Mouse (Mus musculus) myocyte (in vitro differentiated cells): Measurements from ENCODE around the gene Rbm28. TPM values are rescaled to one million over a fixed set of nuclear protein-coding genes. Genes with fewer than 3 reads are reported as not detected.

Experiments
- H3K27me3 ChIP-seq: one replicate; pipeline ENCODE4 v1.6.1; 2011; ENCODE audit not compliant: control insufficient read depth, insufficient read depth, insufficient read length
- H3K36me3 ChIP-seq: one replicate; pipeline ENCODE4 v1.6.1; 2011; ENCODE audit not compliant: control insufficient read depth, insufficient read depth
- H3K4me2 ChIP-seq: one replicate; pipeline ENCODE4 v1.6.1; 2011; ENCODE audit warnings: low read depth, control low read depth
- H3K4me3 ChIP-seq: one replicate; pipeline ENCODE4 v1.5.1; 2011; ENCODE audit warnings: mild to moderate bottlenecking, control low read depth, moderate library complexity
- H3K79me2 ChIP-seq: one replicate; pipeline ENCODE4 v1.6.1; 2011; ENCODE audit not compliant: control insufficient read depth, insufficient read depth
- H3ac ChIP-seq: one replicate; pipeline ENCODE4 v1.6.1; 2011; ENCODE audit not compliant: control insufficient read depth, insufficient read length
- CEBPB ChIP-seq: IDR thresholded peaks from 2 replicates; pipeline ENCODE4 v1.6.1; 2011; ENCODE audit warnings: mild to moderate bottlenecking, moderate library complexity; ENCODE audit not compliant: poor library complexity, insufficient read depth, severe bottlenecking
- E2F4 ChIP-seq: IDR thresholded peaks from one replicate; pipeline ENCODE4 v1.6.1; 2011; ENCODE audit warnings: mild to moderate bottlenecking, control low read depth, moderate library complexity; ENCODE audit not compliant: insufficient read depth
- MAX ChIP-seq: IDR thresholded peaks from one replicate; pipeline ENCODE4 v1.6.1; 2011; ENCODE audit warnings: low read depth, mild to moderate bottlenecking, control low read depth
- MYOD1 ChIP-seq, 3 experiments: IDR thresholded peaks; one replicate each; pipeline ENCODE4 v1.6.1; 2011; ENCODE audit warnings: control low read depth in 2 of 3, low read depth in 2 of 3, mild to moderate bottlenecking in 2 of 3, moderate library complexity in 1 of 3; ENCODE audit not compliant: insufficient read length in 2 of 3, control insufficient read depth in 1 of 3
- MYOG ChIP-seq, 3 experiments: IDR thresholded peaks; one replicate each; pipeline ENCODE4 v1.6.1; 2011; ENCODE audit warnings: control low read depth in 2 of 3, low read depth in 2 of 3, mild to moderate bottlenecking in 2 of 3; ENCODE audit not compliant: insufficient read length in 2 of 3, control insufficient read depth in 1 of 3, insufficient read depth in 1 of 3
- POLR2A ChIP-seq: IDR thresholded peaks from one replicate; pipeline ENCODE4 v1.6.1; 2011; ENCODE audit warnings: low read depth, mild to moderate bottlenecking, control low read depth, moderate library complexity; ENCODE audit not compliant: insufficient read length
- POLR2AphosphoS2 ChIP-seq: IDR thresholded peaks from one replicate; pipeline ENCODE4 v1.6.1; 2011; ENCODE audit warnings: low read depth, control low read depth; ENCODE audit not compliant: insufficient read length
- REST ChIP-seq: IDR thresholded peaks from one replicate; pipeline ENCODE4 v1.6.1; 2011; ENCODE audit warnings: mild to moderate bottlenecking, control low read depth, moderate library complexity; ENCODE audit not compliant: insufficient read depth, insufficient read length
- SRF ChIP-seq: IDR thresholded peaks from one replicate; pipeline ENCODE4 v1.6.1; 2011; ENCODE audit warnings: low read depth; ENCODE audit not compliant: control insufficient read depth, insufficient read length
- TCF12 ChIP-seq: IDR thresholded peaks from one replicate; pipeline ENCODE4 v1.6.1; 2011; ENCODE audit warnings: mild to moderate bottlenecking, control low read depth; ENCODE audit not compliant: poor library complexity, insufficient read depth, severe bottlenecking
- TCF3 ChIP-seq: IDR thresholded peaks from one replicate; pipeline ENCODE4 v1.6.1; 2011; ENCODE audit warnings: low read depth, control low read depth; ENCODE audit not compliant: insufficient read length
- USF1 ChIP-seq: IDR thresholded peaks from one replicate; pipeline ENCODE4 v1.6.1; 2011; ENCODE audit warnings: low read depth, mild to moderate bottlenecking, control low read depth, moderate library complexity
- polyA plus RNA-seq: library from polyadenylated mRNA; unstranded; fragments of >200 nt; fragmentation: generic; extraction: Trizol; gene quantifications from one replicate; pipeline ENCODE4 v1.2.1, GENCODE M21; 2012; ENCODE audit warnings: missing spikeins

The Rbm28 gene
- polyA plus RNA-seq, 1 experiment, result 16.2 TPM

DNA sequence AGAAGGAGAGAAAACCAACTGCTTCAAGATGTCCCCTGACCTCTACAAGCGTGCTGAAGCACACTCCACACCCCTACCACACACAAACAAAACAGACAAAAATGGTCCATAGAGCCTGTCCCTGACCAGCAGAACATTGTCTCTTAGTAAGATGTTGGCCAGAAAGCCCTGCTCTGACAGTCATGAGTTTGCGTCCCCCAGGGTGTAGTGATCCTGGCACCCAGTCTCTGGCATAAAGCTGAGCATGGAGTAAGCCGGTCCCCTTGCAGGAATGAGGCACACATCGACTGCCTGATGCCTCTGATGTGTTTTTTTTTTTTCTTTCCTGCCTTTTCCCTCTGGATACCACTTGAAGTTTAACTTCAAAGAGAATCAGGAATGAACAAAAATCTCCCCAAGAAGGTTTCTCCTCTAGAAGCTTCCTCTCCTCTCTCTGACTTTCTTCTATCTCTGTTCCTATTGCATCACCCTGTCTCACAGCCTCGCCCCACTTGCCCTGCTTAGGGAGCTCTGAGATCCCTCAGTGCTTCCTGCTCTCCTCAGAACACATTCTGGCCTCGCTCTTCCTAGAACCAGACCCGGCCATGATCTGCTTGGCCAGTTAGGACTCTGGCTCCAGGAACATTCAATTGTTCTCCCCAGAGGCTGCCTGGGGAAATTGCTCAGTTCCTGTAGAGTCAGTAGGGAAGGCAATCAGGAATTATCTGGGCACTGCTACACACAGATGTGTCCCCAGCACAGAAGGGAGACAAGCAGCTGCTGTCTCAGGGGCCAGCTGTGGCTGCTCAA is 76.7 kb downstream of the Rbm28 start:
- peak; percentile 90 for TF ChIP-seq CEBPB
- TF ChIP-seq POLR2A, result peak; percentile 38
- TF ChIP-seq MYOG (IDR thresholded peaks at IDR 0.05; ENCODE audit: control insufficient read depth in 1 of 3, insufficient read depth in 1 of 3, insufficient read length in 2 of 3, low read depth in 2 of 3), result peak in 1 of 3 experiments; percentile 33
- TF ChIP-seq MYOD1 (IDR thresholded peaks at IDR 0.05; ENCODE audit: control insufficient read depth in 1 of 3, insufficient read length in 2 of 3, low read depth in 2 of 3), result no peak
- no peak for TF ChIP-seq TCF12
- Histone ChIP-seq H3K4me2 (peak overlapping the region; percentile 7), H3ac (no peak overlapping the region), H3K27me3 (peaks cover 6% of the 10 kb centered on the region), H3K36me3 (no peaks in the 10 kb centered on the region), H3K79me2 (no peaks in the 10 kb centered on the region), H3K4me3 (no peak overlapping the region)

DNA sequence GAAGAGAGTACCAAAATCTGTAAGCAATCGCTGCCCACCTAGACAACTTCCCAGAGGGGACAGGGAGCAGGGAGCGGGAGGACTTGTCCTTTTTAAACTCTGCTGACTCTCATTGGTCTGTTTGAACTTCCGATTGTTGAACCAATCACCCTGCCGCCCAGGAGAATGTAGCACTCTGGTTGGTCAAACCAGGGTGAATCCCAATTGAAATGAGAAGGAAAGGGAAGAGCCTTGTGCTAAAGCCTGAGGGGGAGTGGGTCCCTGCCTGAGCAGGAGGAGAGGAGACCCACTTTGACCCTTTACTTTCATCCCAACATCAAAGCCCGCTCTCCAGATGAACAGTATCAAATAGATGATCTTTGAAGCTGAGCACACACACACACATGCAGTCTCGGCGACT is 80.4 kb downstream of the Rbm28 start:
- Histone ChIP-seq H3K4me3 (no peak overlapping the region), H3ac (no peak overlapping the region), H3K79me2 (no peaks in the 10 kb centered on the region), H3K27me3 (peaks cover 6% of the 10 kb centered on the region), H3K36me3 (no peaks in the 10 kb centered on the region), H3K4me2 (no peak overlapping the region)
- TF ChIP-seq REST (no peak), CEBPB (no peak), TCF3 (no peak), USF1 (no peak), MYOG (IDR thresholded peaks at IDR 0.05; ENCODE audit: control insufficient read depth in 1 of 3, insufficient read depth in 1 of 3, insufficient read length in 2 of 3, low read depth in 2 of 3) (no peak)

DNA sequence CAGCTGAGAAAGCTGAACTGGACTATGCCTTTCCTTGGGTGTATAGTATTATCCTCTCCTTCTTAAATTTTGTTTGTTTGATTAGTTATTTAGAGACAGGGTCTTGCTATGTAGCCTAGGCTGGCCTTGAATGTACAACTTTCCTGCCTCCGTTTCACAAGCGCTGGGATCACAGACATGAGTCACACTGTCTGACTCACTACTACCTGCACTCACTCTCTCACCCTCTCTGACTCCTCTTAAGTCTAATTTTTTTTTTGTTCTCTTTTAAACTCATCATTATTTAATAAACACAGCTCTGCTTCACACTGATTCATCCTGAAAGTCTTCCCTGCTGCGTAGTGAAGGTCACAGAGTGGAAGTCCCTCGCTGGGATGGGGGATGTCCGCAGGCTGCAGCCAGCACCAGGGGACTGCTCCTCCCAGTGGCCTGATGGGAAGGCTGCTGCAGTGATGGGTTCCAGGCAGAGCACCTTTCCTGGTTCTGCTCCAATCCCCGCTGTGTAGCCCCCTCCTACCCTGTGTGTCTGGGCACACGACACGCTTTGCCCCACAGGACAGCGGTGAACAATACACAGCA is 81.9 kb downstream of the Rbm28 start:
- Histone ChIP-seq H3K79me2 (no peaks in the 10 kb centered on the region), H3ac (no peak overlapping the region)
- no peak for TF ChIP-seq SRF
- no peak for TF ChIP-seq REST

DNA sequence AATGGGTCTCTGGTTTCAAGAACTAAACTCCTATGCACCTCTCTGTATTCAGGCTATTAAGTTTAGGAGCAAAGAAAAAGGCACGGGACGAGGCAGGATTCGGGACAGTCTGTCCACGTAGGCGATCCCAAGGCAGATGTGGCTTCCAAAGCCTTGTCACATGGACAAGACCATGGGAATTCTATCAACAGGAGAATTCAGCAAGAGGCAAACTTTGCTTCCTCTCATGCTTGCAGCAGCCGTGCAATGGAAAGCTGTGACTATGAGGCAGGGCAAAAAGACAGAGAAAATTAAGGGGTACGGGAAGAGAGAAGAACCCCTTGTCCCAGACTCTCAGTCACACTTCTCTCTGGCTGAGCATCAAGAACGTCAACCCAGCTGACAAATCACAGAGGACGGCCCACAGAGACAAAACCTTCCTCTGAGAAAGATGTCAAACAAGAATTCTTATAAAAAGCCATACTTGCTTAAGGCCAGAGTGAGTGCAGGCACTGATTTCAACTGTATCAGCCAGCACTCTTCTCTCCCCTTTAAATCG is 82.9 kb downstream of the Rbm28 start:
- Histone ChIP-seq H3K4me3 (no peak overlapping the region), H3K27me3 (peaks cover 9% of the 10 kb centered on the region), H3K4me2 (no peak overlapping the region), H3K36me3 (no peaks in the 10 kb centered on the region), H3ac (no peak overlapping the region), H3K79me2 (no peaks in the 10 kb centered on the region)
- no peak for TF ChIP-seq CEBPB
- no peak for TF ChIP-seq REST
- no peak for TF ChIP-seq SRF
- TF ChIP-seq MAX, result no peak
- no peak for TF ChIP-seq USF1
- no peak for TF ChIP-seq POLR2AphosphoS2
- TF ChIP-seq TCF12, result no peak
- no peak for TF ChIP-seq MYOD1 (IDR thresholded peaks at IDR 0.05; ENCODE audit: control insufficient read depth in 1 of 3, insufficient read length in 2 of 3, low read depth in 2 of 3)
- no peak for TF ChIP-seq MYOG (IDR thresholded peaks at IDR 0.05; ENCODE audit: control insufficient read depth in 1 of 3, insufficient read depth in 1 of 3, insufficient read length in 2 of 3, low read depth in 2 of 3)
- no peak for TF ChIP-seq E2F4
- no peak for TF ChIP-seq POLR2A

More for the DNA sequence above, 81.9 kb downstream of the Rbm28 start:
- no peak overlapping the region for H3K4me2 ChIP-seq
- no peaks in the 10 kb centered on the region for H3K36me3 ChIP-seq
- H3K4me3 ChIP-seq, result no peak overlapping the region
- H3K27me3 ChIP-seq, result peaks cover 6% of the 10 kb centered on the region

DNA sequence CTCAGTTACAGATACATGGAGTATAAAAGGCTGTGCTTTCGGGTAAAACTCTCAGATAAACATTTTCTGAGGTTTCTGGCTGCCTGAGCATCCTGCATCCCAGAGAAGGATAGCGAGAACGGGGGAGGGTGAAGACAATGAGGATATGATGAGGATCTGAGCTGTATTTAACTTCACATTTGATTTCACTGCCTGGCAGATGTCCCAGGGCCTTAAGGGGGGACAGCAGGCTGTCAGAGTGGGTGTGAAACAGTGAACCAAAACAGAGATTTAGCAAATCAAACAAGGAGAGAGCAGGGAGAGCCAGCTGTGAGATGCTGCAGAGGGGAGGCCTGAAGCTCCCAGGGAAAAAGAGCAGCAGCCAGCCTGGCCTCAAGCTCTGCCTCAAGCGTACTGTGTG is 85.5 kb downstream of the Rbm28 start:
- no peak for TF ChIP-seq TCF12
- no peak for TF ChIP-seq POLR2A
- no peak for TF ChIP-seq MYOG (IDR thresholded peaks at IDR 0.05; ENCODE audit: control insufficient read depth in 1 of 3, insufficient read depth in 1 of 3, insufficient read length in 2 of 3, low read depth in 2 of 3)
- no peak for TF ChIP-seq USF1
- no peak for TF ChIP-seq POLR2AphosphoS2
- TF ChIP-seq CEBPB, result no peak
- TF ChIP-seq TCF3, result no peak
- TF ChIP-seq E2F4, result no peak
- TF ChIP-seq SRF, result no peak
- TF ChIP-seq MYOD1 (IDR thresholded peaks at IDR 0.05; ENCODE audit: control insufficient read depth in 1 of 3, insufficient read length in 2 of 3, low read depth in 2 of 3), result no peak
- no peak overlapping the region for H3K4me2 ChIP-seq

More for the DNA sequence above, 85.5 kb downstream of the Rbm28 start:
- no peaks in the 10 kb centered on the region for H3K36me3 ChIP-seq
- no peak overlapping the region for H3K4me3 ChIP-seq
- H3K79me2 ChIP-seq, result no peaks in the 10 kb centered on the region
- H3ac ChIP-seq, result no peak overlapping the region
- peaks cover 15% of the 10 kb centered on the region for H3K27me3 ChIP-seq
